Mouse (Mus musculus): ENCODE data around the gene Grid1. TPM values are rescaled to one million over a fixed set of nuclear protein-coding genes. Genes with fewer than 3 reads are reported as not detected.

Grid1 gene
- polyA plus RNA-seq, 1 experiment from 2014 or later: 5.2 TPM

DNA sequence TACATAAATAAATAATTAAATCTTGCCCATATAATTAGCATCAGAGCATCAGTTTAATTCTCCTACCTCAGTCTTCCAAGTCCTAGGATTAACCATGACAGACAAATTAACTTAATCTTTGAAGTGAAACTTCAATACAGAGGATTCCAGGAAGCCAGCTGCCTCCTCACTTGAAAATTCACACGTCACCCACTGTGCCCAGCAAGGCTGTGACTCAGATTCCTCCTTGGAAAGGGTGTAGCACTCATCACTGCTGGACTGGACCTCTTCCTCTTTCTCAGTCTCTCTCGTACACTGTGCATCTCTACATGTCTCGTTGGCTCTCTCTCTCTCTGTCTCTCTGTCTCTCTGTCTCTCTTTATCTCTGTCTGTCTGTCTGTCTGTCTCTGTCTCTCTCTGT lies 153.0 kb downstream of the Grid1 start:
- Histone ChIP-seq H3K27me3 (no peaks in the 10 kb centered on the region), H3K27ac (replicated peaks) (no peak overlapping the region), H3K9ac (no peak overlapping the region), H3K4me2 (no peak overlapping the region), H3K36me3 (no peaks in the 10 kb centered on the region), H3K4me1 (replicated peaks) (peaks cover 16% of the 10 kb centered on the region), H3K9me3 (no peaks in the 10 kb centered on the region), H3K4me3 (no peak overlapping the region)
- ATAC-seq (ENCODE audit: low read depth): no peak
- WGBS: 85% methylated on average over 3 of the region's 3 CpGs

DNA sequence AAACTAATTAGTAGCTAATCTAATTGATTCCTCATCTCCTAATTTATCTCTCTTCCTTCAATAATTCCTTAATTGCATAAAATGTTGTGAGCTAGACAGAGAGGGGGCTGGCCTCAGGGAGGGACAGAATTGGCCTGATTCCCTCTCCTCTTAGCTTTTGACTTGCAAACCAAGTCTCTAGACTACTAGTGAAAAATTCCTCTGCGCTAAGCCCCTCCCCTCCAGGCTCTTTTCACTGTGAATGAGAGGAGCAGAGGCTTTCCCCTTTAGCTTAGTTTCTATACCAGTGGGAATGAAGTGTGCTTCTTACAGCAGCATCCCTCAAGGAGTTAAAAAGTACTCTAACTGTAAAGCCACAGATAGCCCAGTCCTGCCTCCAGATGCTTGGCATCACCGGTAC lies 160.8 kb downstream of the Grid1 start:
- no peaks in the 10 kb centered on the region for H3K4me1 ChIP-seq (replicated peaks)
- ATAC-seq (ENCODE audit: low read depth): no peak
- no peaks in the 10 kb centered on the region for H3K9me3 ChIP-seq
- H3K27me3 ChIP-seq: no peaks in the 10 kb centered on the region
- WGBS: 22% methylated on average over 2 of the region's 2 CpGs
- H3K27ac ChIP-seq (replicated peaks): no peak overlapping the region
- no peak overlapping the region for H3K4me3 ChIP-seq
- no peak overlapping the region for H3K9ac ChIP-seq
- H3K4me2 ChIP-seq: no peak overlapping the region
- H3K36me3 ChIP-seq: no peaks in the 10 kb centered on the region

DNA sequence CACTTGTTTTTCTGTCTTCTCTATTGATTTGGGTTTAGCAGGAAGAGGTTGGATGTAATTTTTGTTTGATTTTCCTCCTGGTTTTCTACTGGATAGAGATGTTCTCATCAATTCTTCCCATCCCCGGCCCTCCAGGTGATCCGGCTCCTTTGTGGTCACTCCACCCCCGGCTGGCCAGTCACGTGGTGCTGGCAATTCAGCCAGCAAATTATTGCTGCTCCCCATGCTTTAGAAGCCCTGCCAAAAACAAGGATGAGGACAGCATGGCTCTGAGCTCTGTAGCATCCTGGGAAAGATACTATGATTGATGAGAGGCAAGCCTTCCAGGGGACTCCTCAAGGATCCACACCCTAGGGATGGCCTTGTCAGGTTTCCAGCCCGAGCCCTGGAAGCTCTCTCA lies 169.2 kb downstream of the Grid1 start:
- no peaks in the 10 kb centered on the region for H3K27me3 ChIP-seq
- WGBS: 57% methylated on average over 5 of the region's 5 CpGs
- H3K4me2 ChIP-seq: no peak overlapping the region
- no peak overlapping the region for H3K9ac ChIP-seq
- H3K9me3 ChIP-seq: no peaks in the 10 kb centered on the region
- no peak overlapping the region for H3K4me3 ChIP-seq
- no peaks in the 10 kb centered on the region for H3K4me1 ChIP-seq (replicated peaks)
- no peaks in the 10 kb centered on the region for H3K36me3 ChIP-seq
- no peak overlapping the region for H3K27ac ChIP-seq (replicated peaks)
- ATAC-seq (ENCODE audit: low read depth): no peak

- Histone ChIP-seq H3K4me3 (no peak overlapping the region), H3K4me1 (replicated peaks) (peaks cover 28% of the 10 kb centered on the region), H3K27me3 (no peaks in the 10 kb centered on the region), H3K9me3 (no peaks in the 10 kb centered on the region), H3K9ac (no peak overlapping the region), H3K27ac (replicated peaks) (no peak overlapping the region), H3K36me3 (no peaks in the 10 kb centered on the region), H3K4me2 (no peak overlapping the region)
- no peak for ATAC-seq (ENCODE audit: low read depth)
- WGBS: 66% methylated on average over 7 of the region's 7 CpGs
These were observed 186.8 kb downstream of the Grid1 start for GRCm38 (mm10) chr14:35006736-35007135.

- Histone ChIP-seq H3K36me3 (no peaks in the 10 kb centered on the region), H3K4me1 (replicated peaks) (peaks cover 28% of the 10 kb centered on the region), H3K9me3 (no peaks in the 10 kb centered on the region), H3K27ac (replicated peaks) (peak overlapping the region; percentile 65), H3K27me3 (no peaks in the 10 kb centered on the region), H3K9ac (no peak overlapping the region), H3K4me3 (no peak overlapping the region), H3K4me2 (no peak overlapping the region)
- 25% methylated on average over 3 of the region's 3 CpGs for WGBS
- ATAC-seq (ENCODE audit: low read depth): peak; percentile 68; the same call in 1 of the 2 replicates
These were observed 188.8 kb downstream of the Grid1 start for GRCm38 (mm10) chr14:35008674-35009073.

- WGBS: 13% methylated on average over 9 of the region's 9 CpGs
- H3K4me3 ChIP-seq: no peak overlapping the region
- no peaks in the 10 kb centered on the region for H3K36me3 ChIP-seq
- peak; percentile 6; the same call in 1 of the 2 replicates for ATAC-seq (ENCODE audit: low read depth)
- H3K4me1 ChIP-seq (replicated peaks): peaks cover 28% of the 10 kb centered on the region
- H3K27ac ChIP-seq (replicated peaks): peak overlapping the region; percentile 65
- H3K9ac ChIP-seq: no peak overlapping the region
- no peaks in the 10 kb centered on the region for H3K27me3 ChIP-seq
- no peak overlapping the region for H3K4me2 ChIP-seq
- no peaks in the 10 kb centered on the region for H3K9me3 ChIP-seq
These were observed 189.2 kb downstream of the Grid1 start for GRCm38 (mm10) chr14:35009074-35009473.

- Histone ChIP-seq H3K27me3 (no peaks in the 10 kb centered on the region), H3K4me2 (no peak overlapping the region), H3K9me3 (no peaks in the 10 kb centered on the region), H3K36me3 (no peaks in the 10 kb centered on the region), H3K27ac (replicated peaks) (no peak overlapping the region), H3K9ac (no peak overlapping the region), H3K4me3 (no peak overlapping the region), H3K4me1 (replicated peaks) (peaks cover 7% of the 10 kb centered on the region; the same call in 1 of the 2 replicates)
- no peak for ATAC-seq (ENCODE audit: low read depth)
- 92% methylated on average over 8 of the region's 8 CpGs for WGBS
These were observed 206.8 kb downstream of the Grid1 start for GRCm38 (mm10) chr14:35026686-35027085.

- Histone ChIP-seq H3K4me3 (no peak overlapping the region), H3K36me3 (no peaks in the 10 kb centered on the region), H3K4me1 (replicated peaks) (peaks cover 7% of the 10 kb centered on the region; the same call in 1 of the 2 replicates), H3K27ac (replicated peaks) (0 out of 2 replicates have a peak overlapping the region, but pooled peaks have one; percentile 19), H3K9me3 (no peaks in the 10 kb centered on the region), H3K4me2 (no peak overlapping the region), H3K9ac (no peak overlapping the region), H3K27me3 (no peaks in the 10 kb centered on the region)
- no peak; the same call in 1 of the 2 replicates for ATAC-seq (ENCODE audit: low read depth)
- WGBS: 60% methylated on average over 11 of the region's 11 CpGs
These were observed 207.7 kb downstream of the Grid1 start for GRCm38 (mm10) chr14:35027501-35028140.

DNA sequence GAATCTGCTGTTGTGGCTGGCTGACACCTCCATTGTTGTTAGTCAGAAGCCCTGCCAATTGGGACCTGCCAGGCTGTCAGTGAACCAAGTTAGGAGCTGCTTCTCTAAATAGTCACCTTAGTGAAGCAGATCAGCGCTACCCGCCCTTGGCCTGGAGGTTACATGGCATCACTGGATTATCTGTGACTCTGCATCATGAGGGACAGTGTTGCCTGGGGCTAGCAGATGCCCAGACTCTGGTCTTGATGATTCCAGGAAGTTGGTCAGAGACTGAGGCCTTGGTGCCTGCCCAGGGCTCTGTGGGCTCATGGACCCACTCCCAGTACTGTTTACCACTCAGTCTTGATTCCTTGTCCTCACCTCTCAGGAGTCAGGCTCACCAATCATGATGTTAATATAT lies 209.7 kb downstream of the Grid1 start:
- Histone ChIP-seq H3K4me1 (replicated peaks) (peaks cover 7% of the 10 kb centered on the region; the same call in 1 of the 2 replicates), H3K36me3 (no peaks in the 10 kb centered on the region), H3K9me3 (no peaks in the 10 kb centered on the region), H3K4me3 (no peak overlapping the region), H3K4me2 (no peak overlapping the region), H3K9ac (no peak overlapping the region), H3K27ac (replicated peaks) (no peak overlapping the region), H3K27me3 (no peaks in the 10 kb centered on the region)
- WGBS: 92% methylated on average over 2 of the region's 2 CpGs
- ATAC-seq (ENCODE audit: low read depth): no peak

DNA sequence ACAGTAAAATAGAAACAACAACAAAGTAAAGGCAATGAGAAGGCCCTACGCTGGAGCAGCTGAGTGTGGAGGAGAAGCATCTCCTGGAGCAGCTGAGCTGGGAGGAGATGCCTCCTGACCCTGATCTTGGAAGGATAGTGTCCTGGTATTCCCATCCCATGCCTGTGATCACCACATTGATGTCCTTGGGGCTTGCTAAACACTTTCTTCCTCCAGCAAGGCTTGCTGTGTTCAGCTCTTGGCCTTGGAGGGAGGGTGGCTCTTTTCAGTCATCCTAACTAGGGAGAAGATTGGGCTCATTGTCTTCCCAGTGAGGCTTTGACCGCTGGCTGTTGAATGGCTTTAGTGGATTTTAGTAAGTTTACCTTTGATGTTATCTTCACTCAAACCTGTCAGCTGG lies 210.4 kb downstream of the Grid1 start:
- H3K4me2 ChIP-seq: no peak overlapping the region
- peaks cover 7% of the 10 kb centered on the region; the same call in 1 of the 2 replicates for H3K4me1 ChIP-seq (replicated peaks)
- H3K9me3 ChIP-seq: no peaks in the 10 kb centered on the region
- H3K27me3 ChIP-seq: no peaks in the 10 kb centered on the region
- H3K36me3 ChIP-seq: no peaks in the 10 kb centered on the region
- 87% methylated on average over 2 of the region's 2 CpGs for WGBS
- no peak overlapping the region for H3K4me3 ChIP-seq
- no peak overlapping the region for H3K9ac ChIP-seq
- H3K27ac ChIP-seq (replicated peaks): no peak overlapping the region
- ATAC-seq (ENCODE audit: low read depth): no peak

DNA sequence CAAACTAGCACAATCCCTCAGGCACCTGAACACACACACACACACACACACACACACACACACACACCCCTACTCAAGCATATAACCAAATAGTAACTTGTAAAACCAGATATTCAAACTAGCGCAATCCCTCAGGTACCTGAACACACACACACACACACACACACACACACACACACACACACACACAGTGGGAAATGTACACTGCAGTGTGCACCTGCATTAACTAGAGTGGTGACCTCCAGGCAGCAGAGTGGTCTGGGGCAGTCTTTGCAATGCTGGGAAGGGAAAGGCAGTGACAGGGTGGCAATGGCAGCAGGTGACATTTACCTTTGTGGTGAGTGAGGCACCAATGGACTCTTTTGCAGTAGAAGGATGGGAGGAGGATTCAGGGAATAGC lies 212.4 kb downstream of the Grid1 start:
- WGBS: 100% methylated on average over 1 of the region's 1 CpGs
- Histone ChIP-seq H3K27ac (replicated peaks) (no peak overlapping the region), H3K27me3 (no peaks in the 10 kb centered on the region), H3K4me1 (replicated peaks) (peaks cover 6% of the 10 kb centered on the region; the same call in 1 of the 2 replicates), H3K9me3 (no peaks in the 10 kb centered on the region), H3K36me3 (no peaks in the 10 kb centered on the region), H3K9ac (no peak overlapping the region), H3K4me3 (no peak overlapping the region), H3K4me2 (no peak overlapping the region)
- ATAC-seq (ENCODE audit: low read depth): no peak

- ATAC-seq (ENCODE audit: low read depth): 0 out of 2 replicates have a peak, but pooled peaks have one; percentile 50
- H3K27me3 ChIP-seq: no peaks in the 10 kb centered on the region
- H3K4me2 ChIP-seq: no peak overlapping the region
- WGBS: 53% methylated on average over 5 of the region's 5 CpGs
- no peak overlapping the region for H3K9ac ChIP-seq
- H3K36me3 ChIP-seq: no peaks in the 10 kb centered on the region
- no peaks in the 10 kb centered on the region for H3K9me3 ChIP-seq
- H3K27ac ChIP-seq (replicated peaks): no peak overlapping the region
- 0 out of 2 replicates have a peak, but pooled peaks cover 5% of the 10 kb centered on the region for H3K4me1 ChIP-seq (replicated peaks)
- H3K4me3 ChIP-seq: no peak overlapping the region
These were observed 224.4 kb downstream of the Grid1 start for GRCm38 (mm10) chr14:35044268-35044667.
